Mouse (Mus musculus) CH12.LX (cell line): Measurements from ENCODE around the gene Gp9. TPM values are rescaled to one million over a fixed set of nuclear protein-coding genes. Genes with fewer than 3 reads are reported as not detected.

Experiments used
- DNase-seq: peaks from one replicate; pipeline ENCODE4 v3.0.0-alpha.2; 2013; ENCODE audit errors: extremely low read depth
- H3K27ac ChIP-seq: 2 replicates; pipeline ENCODE4 v1.5.1; 2012; ENCODE audit warnings: low read depth, mild to moderate bottlenecking, control low read depth, moderate library complexity; ENCODE audit not compliant: insufficient read depth
- H3K27me3 ChIP-seq: replicated peaks from 2 replicates; pipeline ENCODE3; 2012; ENCODE audit warnings: inconsistent platforms
- H3K36me3 ChIP-seq, 2 experiments: replicated peaks in 1 of 2; 2 replicates each; pipeline versions ENCODE3 to v1.6.1; 2012; ENCODE audit warnings: inconsistent platforms in 1 of 2, low read length in 1 of 2, mild to moderate bottlenecking in 1 of 2, mixed read lengths in 1 of 2, moderate library complexity in 1 of 2; ENCODE audit not compliant: control insufficient read depth in 1 of 2, insufficient read depth in 1 of 2
- H3K4me1 ChIP-seq, 2 experiments: 2 replicates each; pipeline ENCODE4 v1.6.1; 2012; ENCODE audit warnings: inconsistent platforms in 1 of 2, moderate library complexity in 1 of 2; ENCODE audit not compliant: insufficient read depth in 2 of 2, control insufficient read depth in 1 of 2
- H3K4me2 ChIP-seq: 2 replicates; pipeline ENCODE4 v1.6.1; 2012; ENCODE audit warnings: low read depth, mild to moderate bottlenecking, control low read depth; ENCODE audit not compliant: poor library complexity, insufficient read depth, severe bottlenecking
- H3K4me3 ChIP-seq, 3 experiments: fragments of 150-350 bp in 1 of 3; sonication (generic) in 1 of 3; replicated peaks in 1 of 3; 2 replicates each; pipeline versions ENCODE3 to v1.5.1; 2011 to 2012; ENCODE audit warnings: low read depth in 2 of 3, low read length in 2 of 3, mild to moderate bottlenecking in 2 of 3, moderate library complexity in 2 of 3, control low read depth in 1 of 3, improper control_type of control experiment in 1 of 3, inconsistent platforms in 1 of 3, mixed read lengths in 1 of 3; ENCODE audit not compliant: poor library complexity in 1 of 3
- H3K79me2 ChIP-seq: replicated peaks from 2 replicates; pipeline ENCODE4 v1.6.1; 2012; ENCODE audit warnings: mild to moderate bottlenecking, moderate library complexity; ENCODE audit not compliant: control insufficient read depth, poor library complexity, insufficient read depth, severe bottlenecking; ENCODE audit errors: extremely low read depth
- H3K9ac ChIP-seq: 2 replicates; pipeline ENCODE4 v1.6.1; 2012; ENCODE audit warnings: low read depth, mild to moderate bottlenecking, control low read depth, moderate library complexity; ENCODE audit not compliant: insufficient read depth
- H3K9me3 ChIP-seq: replicated peaks from 2 replicates; pipeline ENCODE3; 2012; ENCODE audit warnings: low read length, inconsistent platforms, mixed read lengths
- BHLHE40 ChIP-seq: IDR thresholded peaks from 2 replicates; pipeline ENCODE4 v1.6.1; 2011; ENCODE audit warnings: mild to moderate bottlenecking, low read depth, low read length, improper control_type of control experiment
- CHD2 ChIP-seq: IDR thresholded peaks from 2 replicates; pipeline ENCODE4 v1.6.1; 2011; ENCODE audit warnings: low read length, improper control_type of control experiment
- E2F4 ChIP-seq: IDR thresholded peaks from 2 replicates; pipeline ENCODE4 v1.6.1; 2011; ENCODE audit warnings: low read depth, low read length, improper control_type of control experiment; ENCODE audit not compliant: insufficient replicate concordance
- ELF1 ChIP-seq: IDR thresholded peaks from 2 replicates; pipeline ENCODE4 v1.6.1; 2014; ENCODE audit warnings: low read depth, mild to moderate bottlenecking, inconsistent platforms, low read length, improper control_type of control experiment
- HCFC1 ChIP-seq: IDR thresholded peaks from 2 replicates; pipeline ENCODE4 v1.6.1; 2012; ENCODE audit warnings: low read depth, mild to moderate bottlenecking, inconsistent platforms, low read length, improper control_type of control experiment
- IRF4 ChIP-seq: IDR thresholded peaks from 2 replicates; pipeline ENCODE4 v1.6.1; 2014; ENCODE audit warnings: low read depth, mild to moderate bottlenecking, inconsistent platforms, low read length, improper control_type of control experiment
- MEF2A ChIP-seq: IDR thresholded peaks from 2 replicates; pipeline ENCODE4 v1.6.1; 2014; ENCODE audit warnings: low read depth, mild to moderate bottlenecking, inconsistent platforms, low read length, improper control_type of control experiment, borderline replicate concordance
- MYC ChIP-seq: IDR thresholded peaks from 2 replicates; pipeline ENCODE4 v1.6.1; 2011; ENCODE audit warnings: low read depth, mild to moderate bottlenecking, improper control_type of control experiment, low read length
- NELFE ChIP-seq: IDR thresholded peaks from 2 replicates; pipeline ENCODE4 v1.6.1; 2011; ENCODE audit warnings: low read depth, low read length, improper control_type of control experiment
- PAX5 ChIP-seq: IDR thresholded peaks from 2 replicates; pipeline ENCODE4 v1.6.1; 2012; ENCODE audit warnings: low read length, inconsistent platforms, mixed read lengths
- RAD21 ChIP-seq: IDR thresholded peaks from 2 replicates; pipeline ENCODE4 v1.6.1; 2011; ENCODE audit warnings: low read depth, mild to moderate bottlenecking, low read length, improper control_type of control experiment, moderate library complexity
- RCOR1 ChIP-seq: conservative IDR thresholded peaks from 2 replicates; pipeline ENCODE4 v1.6.1; 2012; ENCODE audit warnings: low read depth, mild to moderate bottlenecking, inconsistent platforms, low read length, improper control_type of control experiment
- SMC3 ChIP-seq: IDR thresholded peaks from 2 replicates; pipeline ENCODE4 v1.6.1; 2011; ENCODE audit warnings: low read depth, low read length, improper control_type of control experiment
- TBP ChIP-seq: conservative IDR thresholded peaks from 2 replicates; pipeline ENCODE4 v1.6.1; 2011; ENCODE audit warnings: low read depth, low read length, improper control_type of control experiment
- TCF12 ChIP-seq: IDR thresholded peaks from 2 replicates; pipeline ENCODE4 v1.6.1; 2014; ENCODE audit warnings: low read depth, mild to moderate bottlenecking, inconsistent platforms, low read length, improper control_type of control experiment
- UBTF ChIP-seq: IDR thresholded peaks from 2 replicates; pipeline ENCODE4 v1.6.1; 2012; ENCODE audit warnings: low read depth, mild to moderate bottlenecking, inconsistent platforms, low read length, improper control_type of control experiment, moderate library complexity
- ZKSCAN1 ChIP-seq: IDR thresholded peaks from 2 replicates; pipeline ENCODE4 v1.6.1; 2012; ENCODE audit warnings: low read depth, inconsistent platforms, low read length, improper control_type of control experiment, borderline replicate concordance
- dilution Hi-C: fragments of 300-500 bp; cut with MboI; formaldehyde crosslinking; loops from 2 replicates; pipeline ENCODE4 v1.14.3; 2020; ENCODE audit warnings: low sequenced_read_pairs; ENCODE audit not compliant: extremely low pct_unique_long_range_greater_than_20kb, extremely low pct_ligation_motif_present
- in situ Hi-C: fragments of 300-500 bp; cut with MboI; formaldehyde crosslinking; loops from 3 replicates; pipeline ENCODE4 v1.14.3; 2019; ENCODE audit warnings: low sequenced_read_pairs, low pct_ligation_motif_present, low pct_unique_long_range_greater_than_20kb, mixed read lengths
- polyA plus RNA-seq: library from polyadenylated mRNA; unstranded; fragments of >175 nt; gene quantifications from 2 replicates; pipeline ENCODE4 v1.2.1, GENCODE M21; 2012; ENCODE audit warnings: low read depth; ENCODE audit not compliant: insufficient read length
- total RNA-seq, 2 experiments: library from RNA; depleted of rRNA; stranded (reverse); fragments of 300-350 nt in 1 of 2; fragments of >200 nt in 1 of 2; gene quantifications; 2 replicates each; pipeline ENCODE4 v1.2.3; 2012 to 2014

Gp9 gene
- total and polyA plus RNA-seq, 3 experiments = not detected

- H3K9ac ChIP-seq = no peak overlapping the region
- no peaks in the 10 kb centered on the region for H3K4me1 ChIP-seq
- H3K36me3 ChIP-seq = peaks cover 15 to 25% of the 10 kb centered on the region in 2 experiments
- no peak for DNase-seq
- no peaks in the 10 kb centered on the region for H3K79me2 ChIP-seq
- no peak for TF ChIP-seq MEF2A
- no peak for TF ChIP-seq CHD2
- no peak for TF ChIP-seq BHLHE40
- TF ChIP-seq HCFC1 = no peak
- TF ChIP-seq RAD21 = no peak
- no peak overlapping the region for H3K27ac ChIP-seq
- H3K4me3 ChIP-seq = no peak overlapping the region
- dilution Hi-C loops = no loop called here
- in situ Hi-C loops = no loop called here
- H3K27me3 ChIP-seq = no peaks in the 10 kb centered on the region
- no peak overlapping the region for H3K4me2 ChIP-seq
- no peaks in the 10 kb centered on the region for H3K9me3 ChIP-seq
These were observed 8.7 kb downstream of the Gp9 start for GRCm38 (mm10) chr6:87786621-87787020.

- Histone ChIP-seq H3K79me2 (no peaks in the 10 kb centered on the region), H3K4me3 (no peak overlapping the region), H3K9ac (no peak overlapping the region), H3K36me3 (peaks cover 22 to 32% of the 10 kb centered on the region in 2 experiments), H3K9me3 (no peaks in the 10 kb centered on the region), H3K4me2 (no peak overlapping the region), H3K27ac (no peak overlapping the region), H3K4me1 (no peaks in the 10 kb centered on the region), H3K27me3 (no peaks in the 10 kb centered on the region)
- no peak for DNase-seq
- dilution Hi-C loops = no loop called here
- TF ChIP-seq MEF2A (no peak), E2F4 (no peak), SMC3 (no peak), ELF1 (no peak), PAX5 (no peak), CHD2 (no peak), IRF4 (no peak), NELFE (no peak), UBTF (no peak), RCOR1 (no peak), ZKSCAN1 (no peak), TBP (no peak), TCF12 (no peak), MYC (no peak)
- in situ Hi-C loops = no loop called here
These were observed 9.4 kb downstream of the Gp9 start for GRCm38 (mm10) chr6:87787108-87787890.
